Comparison of ENCODE assay signal across 9 mouse cellular contexts in the genomic region with DNA sequence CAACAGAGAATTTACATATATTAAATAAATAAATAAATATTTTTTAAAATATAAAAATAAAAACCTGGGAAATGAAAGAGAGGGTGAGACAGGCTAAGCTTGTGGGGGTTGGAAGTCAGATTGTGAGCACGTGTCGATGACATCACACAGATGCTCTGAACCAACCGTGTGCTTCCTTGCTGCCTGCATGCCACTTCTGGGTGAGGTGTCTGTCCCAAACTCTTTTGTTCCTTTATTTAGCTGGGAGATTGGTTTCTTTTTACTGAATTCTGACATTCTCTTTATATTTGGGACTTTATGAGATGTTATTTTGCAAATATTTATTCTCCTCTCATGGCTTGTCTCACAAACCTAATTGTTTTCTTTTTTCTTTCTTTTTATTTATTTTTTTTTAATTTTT.
"Had no signal": no experiment of that assay in that cellular context is flagged by ENCODE, and none has a peak within 500 bp of the region (broad histone marks: within the 10 kb centered on the region; RNA-seq: fewer than 3 reads in every experiment).

No protein-coding gene starts in this region.

- H3K27ac ChIP-seq: liver, embryonic 12.5 days; midbrain, embryonic 10.5 days; midbrain, embryonic 15.5 days had no signal

- ATAC-seq: liver, embryonic 12.5 days; midbrain, embryonic 15.5 days had no signal

- H3K4me1 ChIP-seq: midbrain, embryonic 15.5 days had no signal

- H3K27me3 ChIP-seq: limb, embryonic 15.5 days; liver, embryonic 12.5 days; midbrain, embryonic 15.5 days had no signal

- DNase-seq: left cerebral cortex, postnatal 4 days; right cerebral cortex, adult 18-20 months; right cerebral cortex, postnatal 25 days; thymus, postnatal 4 days had no signal

- H3K9ac ChIP-seq: limb, embryonic 15.5 days; liver, embryonic 12.5 days; lung, embryonic 14.5 days; midbrain, embryonic 15.5 days had no signal

- H3K4me2 ChIP-seq: liver, embryonic 12.5 days; midbrain, embryonic 15.5 days had no signal

- H3K4me3 ChIP-seq: limb, embryonic 15.5 days; liver, embryonic 12.5 days; midbrain, embryonic 10.5 days; midbrain, embryonic 15.5 days had no signal

- H3K9me3 ChIP-seq: limb, embryonic 15.5 days; liver, embryonic 12.5 days; midbrain, embryonic 10.5 days; midbrain, embryonic 15.5 days had no signal

- H3K36me3 ChIP-seq: midbrain, embryonic 10.5 days; midbrain, embryonic 15.5 days had no signal
